Mouse (Mus musculus) MEL (cell line): Measurements from ENCODE around the gene Itprip. TPM values are rescaled to one million over a fixed set of nuclear protein-coding genes. Genes with fewer than 3 reads are reported as not detected.

Experiments used
- DNase-seq: peaks from one replicate; pipeline ENCODE4 v3.0.0; 2011; ENCODE audit warnings: low read depth, low spot score
- H3K27ac ChIP-seq: 2 replicates; pipeline ENCODE4 v1.5.1; 2012; ENCODE audit warnings: low read depth, mild to moderate bottlenecking, control low read depth, low read length, moderate library complexity; ENCODE audit not compliant: control insufficient read depth
- H3K27me3 ChIP-seq, 2 experiments: fragments of 150-350 bp in 1 of 2; sonication (generic) in 1 of 2; 2 replicates each; pipeline ENCODE4 v1.6.1; 2012; ENCODE audit warnings: low read length in 2 of 2, mild to moderate bottlenecking in 2 of 2, improper control_type of control experiment in 1 of 2, moderate library complexity in 1 of 2; ENCODE audit not compliant: insufficient read depth in 2 of 2, control insufficient read depth in 1 of 2
- H3K36me3 ChIP-seq, 2 experiments: 2 replicates each; pipeline ENCODE4 v1.6.1; 2012 to 2014; ENCODE audit warnings: low read length in 2 of 2, improper control_type of control experiment in 1 of 2, inconsistent platforms in 1 of 2, mild to moderate bottlenecking in 1 of 2; ENCODE audit not compliant: insufficient read depth in 2 of 2, control insufficient read depth in 1 of 2
- H3K4me1 ChIP-seq, 2 experiments: fragments of 150-350 bp in 1 of 2; sonication (generic) in 1 of 2; 2 replicates each; pipeline ENCODE4 v1.6.1; 2012; ENCODE audit warnings: low read length in 2 of 2, improper control_type of control experiment in 1 of 2, mild to moderate bottlenecking in 1 of 2; ENCODE audit not compliant: insufficient read depth in 2 of 2, control insufficient read depth in 1 of 2
- H3K4me3 ChIP-seq, 2 experiments: fragments of 150-350 bp in 1 of 2; sonication (generic) in 1 of 2; 2 replicates each; pipeline ENCODE4 v1.5.1; 2012; ENCODE audit warnings: low read depth in 2 of 2, low read length in 2 of 2, mild to moderate bottlenecking in 2 of 2, moderate library complexity in 2 of 2, control low read depth in 1 of 2, improper control_type of control experiment in 1 of 2; ENCODE audit not compliant: control insufficient read depth in 1 of 2, insufficient read depth in 1 of 2
- H3K79me2 ChIP-seq: 2 replicates; pipeline ENCODE4 v1.6.1; 2012; ENCODE audit warnings: mild to moderate bottlenecking, low read length, moderate library complexity; ENCODE audit not compliant: control insufficient read depth, poor library complexity, insufficient read depth
- H3K9ac ChIP-seq: 2 replicates; pipeline ENCODE4 v1.6.1; 2012; ENCODE audit warnings: low read depth, mild to moderate bottlenecking, control low read depth, low read length, moderate library complexity; ENCODE audit not compliant: control insufficient read depth, poor library complexity, severe bottlenecking
- H3K9me3 ChIP-seq: fragments of 150-350 bp; sonication (generic); replicated peaks from 2 replicates; pipeline ENCODE4 v1.6.1; 2012; ENCODE audit warnings: mild to moderate bottlenecking, low read length, improper control_type of control experiment, moderate library complexity; ENCODE audit not compliant: insufficient read depth
- BHLHE40 ChIP-seq: IDR thresholded peaks from 2 replicates; pipeline ENCODE4 v1.6.1; 2012; ENCODE audit warnings: low read depth, mild to moderate bottlenecking, inconsistent platforms, low read length, improper control_type of control experiment, borderline replicate concordance
- CHD2 ChIP-seq: IDR thresholded peaks from 2 replicates; pipeline ENCODE4 v1.6.1; 2011; ENCODE audit warnings: low read length, improper control_type of control experiment
- E2F4 ChIP-seq: IDR thresholded peaks from 2 replicates; pipeline ENCODE4 v1.6.1; 2011; ENCODE audit warnings: low read depth, low read length, improper control_type of control experiment, borderline replicate concordance
- HCFC1 ChIP-seq: IDR thresholded peaks from 2 replicates; pipeline ENCODE4 v1.6.1; 2012; ENCODE audit warnings: low read depth, mild to moderate bottlenecking, inconsistent platforms, low read length, improper control_type of control experiment, moderate library complexity
- JUND ChIP-seq: IDR thresholded peaks from 2 replicates; pipeline ENCODE4 v1.6.1; 2011; ENCODE audit warnings: low read depth, mild to moderate bottlenecking, improper control_type of control experiment, low read length
- MAZ ChIP-seq: IDR thresholded peaks from 2 replicates; pipeline ENCODE4 v1.6.1; 2012; ENCODE audit warnings: low read depth, mild to moderate bottlenecking, inconsistent platforms, low read length, improper control_type of control experiment
- MXI1 ChIP-seq: IDR thresholded peaks from 2 replicates; pipeline ENCODE4 v1.6.1; 2011; ENCODE audit warnings: mild to moderate bottlenecking, low read depth, low read length, improper control_type of control experiment
- MYC ChIP-seq: IDR thresholded peaks from 2 replicates; pipeline ENCODE4 v1.6.1; 2011; ENCODE audit warnings: low read depth, mild to moderate bottlenecking, low read length, improper control_type of control experiment, moderate library complexity
- NELFE ChIP-seq: IDR thresholded peaks from 2 replicates; pipeline ENCODE4 v1.6.1; 2011; ENCODE audit warnings: low read depth, low read length, improper control_type of control experiment
- POLR2A ChIP-seq, 2 experiments: IDR thresholded peaks; 2 replicates each; pipeline ENCODE4 v1.6.1; 2011 to 2012; ENCODE audit warnings: low read length in 2 of 2, mild to moderate bottlenecking in 2 of 2, control low read depth in 1 of 2, improper control_type of control experiment in 1 of 2, low read depth in 1 of 2, moderate library complexity in 1 of 2; ENCODE audit not compliant: control insufficient read depth in 1 of 2, insufficient read depth in 1 of 2, poor library complexity in 1 of 2
- POLR2AphosphoS2 ChIP-seq: IDR thresholded peaks from 2 replicates; pipeline ENCODE4 v1.6.1; 2011; ENCODE audit warnings: low read length, improper control_type of control experiment
- POLR2AphosphoS5 ChIP-seq: IDR thresholded peaks from 2 replicates; pipeline ENCODE4 v1.6.1; 2012; ENCODE audit warnings: low read depth, borderline replicate concordance, mild to moderate bottlenecking, inconsistent platforms, low read length, moderate library complexity, mixed read lengths
- RCOR1 ChIP-seq: IDR thresholded peaks from 2 replicates; pipeline ENCODE4 v1.6.1; 2012; ENCODE audit warnings: low read depth, mild to moderate bottlenecking, inconsistent platforms, low read length, improper control_type of control experiment
- SMC3 ChIP-seq: IDR thresholded peaks from 2 replicates; pipeline ENCODE4 v1.6.1; 2011; ENCODE audit warnings: low read depth, low read length, improper control_type of control experiment
- USF2 ChIP-seq, 2 experiments: IDR thresholded peaks; 2 replicates each; pipeline ENCODE4 v1.6.1; 2011 to 2012; ENCODE audit warnings: improper control_type of control experiment in 2 of 2, low read length in 2 of 2, borderline replicate concordance in 1 of 2, inconsistent platforms in 1 of 2, low read depth in 1 of 2, mild to moderate bottlenecking in 1 of 2; ENCODE audit not compliant: insufficient read depth in 1 of 2
- ZKSCAN1 ChIP-seq: IDR thresholded peaks from 2 replicates; pipeline ENCODE4 v1.6.1; 2012; ENCODE audit warnings: low read depth, mild to moderate bottlenecking, inconsistent platforms, low read length, improper control_type of control experiment, moderate library complexity
- polyA plus RNA-seq, 2 experiments: library from polyadenylated mRNA; stranded (reverse) in 1 of 2; unstranded in 1 of 2; fragments of >175 nt in 1 of 2; fragments of >200 nt in 1 of 2; gene quantifications; 2 replicates each; pipeline versions ENCODE4 v1.2.1 to v1.2.4; 2012; ENCODE audit warnings: low replicate concordance in 2 of 2, low read depth in 1 of 2; ENCODE audit not compliant: insufficient read length in 2 of 2, insufficient read depth in 1 of 2, missing spikeins in 1 of 2
- total RNA-seq: library from RNA; depleted of rRNA; stranded (reverse); fragments of 300-350 nt; gene quantifications from 2 replicates; pipeline ENCODE4 v1.2.3, GENCODE M21; 2012

The Itprip gene
- total and polyA plus RNA-seq, 3 experiments, result 26.3 to 26.9 TPM; not detected in 1

GRCm38 (mm10) chr19:47867628-47868175 lies 51.4 kb downstream of the Itprip start:
- no peaks in the 10 kb centered on the region for H3K79me2 ChIP-seq
- no peak overlapping the region for H3K9ac ChIP-seq
- H3K27ac ChIP-seq, result no peak overlapping the region
- no peak for DNase-seq
- peaks cover 0 to 15% of the 10 kb centered on the region in 2 experiments; a peak in 2 of 4 replicates for H3K36me3 ChIP-seq
- no peaks in the 10 kb centered on the region for H3K27me3 ChIP-seq
- no peaks in the 10 kb centered on the region for H3K9me3 ChIP-seq
- no peak overlapping the region for H3K4me3 ChIP-seq
- TF ChIP-seq NELFE, result no peak
- TF ChIP-seq MXI1, result no peak
- no peak for TF ChIP-seq ZKSCAN1
- TF ChIP-seq SMC3, result no peak
- TF ChIP-seq E2F4, result no peak
- no peak for TF ChIP-seq CHD2
- TF ChIP-seq POLR2AphosphoS5, result no peak
- TF ChIP-seq POLR2AphosphoS2, result no peak
- no peak for TF ChIP-seq BHLHE40
- TF ChIP-seq POLR2A (IDR thresholded peaks at IDR 0.05; ENCODE audit: control insufficient read depth in 1 of 2, insufficient read depth in 1 of 2, low read depth in 1 of 2, low read length in 2 of 2, poor library complexity in 1 of 2), result no peak
- no peaks in the 10 kb centered on the region; a peak in 1 of 4 replicates for H3K4me1 ChIP-seq

GRCm38 (mm10) chr19:47865353-47865947 lies 53.6 kb downstream of the Itprip start, which contains the start of gene Gsto2:
Gene Gsto2, plus strand, starts transcription at chr19:47865534.
- TF ChIP-seq JUND (no peak), HCFC1 (no peak), MYC (no peak), RCOR1 (no peak), USF2 (IDR thresholded peaks at IDR 0.05; ENCODE audit: borderline replicate concordance in 1 of 2, insufficient read depth in 1 of 2, low read depth in 1 of 2, low read length in 2 of 2) (no peak), MAZ (no peak), E2F4 (no peak)
- no peaks in the 10 kb centered on the region; a peak in 1 of 4 replicates for H3K4me1 ChIP-seq
- no peaks in the 10 kb centered on the region for H3K9me3 ChIP-seq
- H3K27ac ChIP-seq, result no peak within 1 kb of the TSS
- H3K36me3 ChIP-seq, result peaks cover 0 to 21% of the 10 kb centered on the region in 2 experiments; a peak in 2 of 4 replicates
- no peaks in the 10 kb centered on the region for H3K79me2 ChIP-seq
- no peak within 1 kb of the TSS for H3K9ac ChIP-seq
- no peak for DNase-seq
- H3K27me3 ChIP-seq, result no peaks in the 10 kb centered on the region
- no peak within 1 kb of the TSS for H3K4me3 ChIP-seq
